Mouse (Mus musculus) limb, embryonic 15.5 days (tissue): ENCODE data around the gene Kdm2a. TPM values are rescaled to one million over a fixed set of nuclear protein-coding genes. Genes with fewer than 3 reads are reported as not detected.

Source experiments
- ATAC-seq: fragments of 200-750 bp; cut with Nextera tagmentation; 2 replicates; pipeline ENCODE4 v1.8.0; 2017; ENCODE audit warnings: low read depth, moderate TSS enrichment; ENCODE audit not compliant: insufficient number of reproducible peaks, low FRiP score, low TSS enrichment
- H3K27ac ChIP-seq: fragments of 300-500 bp; sonication (generic); 2 replicates; pipeline ENCODE4 v1.5.1; 2015; ENCODE audit warnings: moderate library complexity, mild to moderate bottlenecking, inconsistent platforms
- H3K27me3 ChIP-seq: fragments of 300-500 bp; sonication (generic); 2 replicates; pipeline ENCODE4 v1.6.1; 2015; ENCODE audit warnings: inconsistent platforms
- H3K36me3 ChIP-seq: fragments of 300-500 bp; sonication (generic); 2 replicates; pipeline ENCODE4 v1.6.1; 2015; ENCODE audit warnings: inconsistent platforms
- H3K4me1 ChIP-seq: fragments of 300-500 bp; sonication (generic); 2 replicates; pipeline ENCODE4 v1.6.1; 2015; ENCODE audit warnings: inconsistent platforms
- H3K4me2 ChIP-seq: fragments of 300-500 bp; sonication (generic); 2 replicates; pipeline ENCODE4 v1.6.1; 2015; ENCODE audit warnings: mild to moderate bottlenecking, inconsistent platforms
- H3K4me3 ChIP-seq: fragments of 300-500 bp; sonication (generic); 2 replicates; pipeline ENCODE4 v1.5.1; 2015; ENCODE audit warnings: mild to moderate bottlenecking, inconsistent platforms
- H3K9ac ChIP-seq: fragments of 300-500 bp; sonication (generic); 2 replicates; pipeline ENCODE4 v1.6.1; 2015; ENCODE audit warnings: inconsistent platforms
- H3K9me3 ChIP-seq: fragments of 300-500 bp; sonication (generic); 2 replicates; pipeline ENCODE4 v1.6.1; 2016; ENCODE audit warnings: inconsistent platforms
- WGBS: fragments of 180-500 bp; shearing (Covaris S2); methylation state at CpG from one replicate; pipeline ENCODE4 v1.1.7; 2015; 5-methylcytosine and 5-hydroxymethylcytosine counted together
- polyA plus RNA-seq: library from polyadenylated mRNA; unstranded; fragments of >200 nt; fragmentation: Nextera tagmentation; extraction: Ambion mirVana; gene quantifications from 2 replicates; pipeline ENCODE4 v1.2.1, GENCODE M21; 2015

The Kdm2a gene
- polyA plus RNA-seq: 40.9 and 41.2 TPM in 2 replicates

GRCm38 (mm10) chr19:4397798-4398629 is at the start of gene Kdm2a:
TSS of gene Kdm2a (minus strand) at chr19:4398285.
- 1% methylated on average over 80 of the region's 82 CpGs for WGBS
- H3K4me3 ChIP-seq: peak within 1 kb of the TSS; percentile 99
- H3K27me3 ChIP-seq: no peaks in the 10 kb centered on the region
- H3K9ac ChIP-seq: peak within 1 kb of the TSS; percentile 70
- H3K27ac ChIP-seq: peak within 1 kb of the TSS; percentile 94
- H3K9me3 ChIP-seq: no peaks in the 10 kb centered on the region
- no peak; the same call in none of the 2 replicates for ATAC-seq
- H3K36me3 ChIP-seq: no peaks in the 10 kb centered on the region
- H3K4me2 ChIP-seq: peak within 1 kb of the TSS; percentile 86
- H3K4me1 ChIP-seq: peaks cover 22% of the 10 kb centered on the region

- Histone ChIP-seq H3K36me3 (no peaks in the 10 kb centered on the region), H3K9ac (no peak overlapping the region), H3K9me3 (no peaks in the 10 kb centered on the region), H3K4me3 (no peak overlapping the region), H3K27ac (no peak overlapping the region), H3K27me3 (no peaks in the 10 kb centered on the region), H3K4me2 (no peak overlapping the region), H3K4me1 (peaks cover 4% of the 10 kb centered on the region; the same call in 1 of the 2 replicates)
- ATAC-seq: no peak
- 89% methylated on average over 9 of the region's 9 CpGs for WGBS
These were observed 49.4 kb upstream of the Kdm2a start for GRCm38 (mm10) chr19:4447445-4447844.

- H3K4me2 ChIP-seq: no peak overlapping the region
- no peak for ATAC-seq
- H3K27me3 ChIP-seq: no peaks in the 10 kb centered on the region
- no peaks in the 10 kb centered on the region for H3K9me3 ChIP-seq
- H3K27ac ChIP-seq: no peak overlapping the region
- H3K9ac ChIP-seq: no peak overlapping the region
- WGBS: 86% methylated on average over 8 of the region's 8 CpGs
- peaks cover 6% of the 10 kb centered on the region for H3K4me1 ChIP-seq
- H3K36me3 ChIP-seq: no peaks in the 10 kb centered on the region
- no peak overlapping the region for H3K4me3 ChIP-seq
These were observed 48.8 kb upstream of the Kdm2a start for GRCm38 (mm10) chr19:4446661-4447420.

- Histone ChIP-seq H3K9ac (no peak overlapping the region), H3K4me2 (no peak overlapping the region), H3K4me3 (no peak overlapping the region), H3K27ac (no peak overlapping the region), H3K27me3 (no peaks in the 10 kb centered on the region), H3K36me3 (no peaks in the 10 kb centered on the region), H3K9me3 (no peaks in the 10 kb centered on the region), H3K4me1 (peaks cover 43% of the 10 kb centered on the region)
- 8% methylated on average over 3 of the region's 3 CpGs for WGBS
- no peak for ATAC-seq
These were observed 44.3 kb upstream of the Kdm2a start for GRCm38 (mm10) chr19:4442408-4442807.

- H3K9me3 ChIP-seq: no peaks in the 10 kb centered on the region
- ATAC-seq: peak; percentile 57; the same call in 1 of the 2 replicates
- H3K9ac ChIP-seq: no peak overlapping the region
- 25% methylated on average over 10 of the region's 10 CpGs for WGBS
- H3K36me3 ChIP-seq: no peaks in the 10 kb centered on the region
- peaks cover 43% of the 10 kb centered on the region for H3K4me1 ChIP-seq
- peak overlapping the region; percentile 22; the same call in 1 of the 2 replicates for H3K27ac ChIP-seq
- H3K27me3 ChIP-seq: no peaks in the 10 kb centered on the region
- no peak overlapping the region for H3K4me2 ChIP-seq
- no peak overlapping the region for H3K4me3 ChIP-seq
These were observed 43.6 kb upstream of the Kdm2a start for GRCm38 (mm10) chr19:4441621-4442161.

- Histone ChIP-seq H3K27me3 (no peaks in the 10 kb centered on the region), H3K4me1 (peaks cover 43% of the 10 kb centered on the region), H3K27ac (peak overlapping the region; percentile 68), H3K9me3 (no peaks in the 10 kb centered on the region), H3K9ac (no peak overlapping the region), H3K36me3 (peaks cover 4% of the 10 kb centered on the region; the same call in 1 of the 2 replicates), H3K4me2 (peak overlapping the region; percentile 90; the same call in 1 of the 2 replicates), H3K4me3 (no peak overlapping the region)
- no peak for ATAC-seq
- WGBS: 26% methylated on average over 6 of the region's 6 CpGs
These were observed 43.1 kb upstream of the Kdm2a start for GRCm38 (mm10) chr19:4441090-4441591.

- peak overlapping the region; percentile 90 for H3K4me2 ChIP-seq
- WGBS: 10% methylated on average over 8 of the region's 8 CpGs
- H3K27ac ChIP-seq: peak overlapping the region; percentile 68
- no peaks in the 10 kb centered on the region for H3K27me3 ChIP-seq
- no peaks in the 10 kb centered on the region for H3K9me3 ChIP-seq
- peaks cover 13% of the 10 kb centered on the region for H3K36me3 ChIP-seq
- no peak overlapping the region for H3K9ac ChIP-seq
- ATAC-seq: no peak
- peaks cover 43% of the 10 kb centered on the region for H3K4me1 ChIP-seq
- H3K4me3 ChIP-seq: peak overlapping the region; percentile 76
These were observed 42.1 kb upstream of the Kdm2a start for GRCm38 (mm10) chr19:4440222-4440621.

GRCm38 (mm10) chr19:4439161-4439801 is 41.2 kb upstream of the Kdm2a start, which contains the start of gene Rhod:
TSS of gene Rhod (minus strand) at chr19:4439432.
- H3K4me2 ChIP-seq: peak within 1 kb of the TSS; percentile 90
- peak within 1 kb of the TSS; percentile 84 for H3K27ac ChIP-seq
- peak; percentile 49; the same call in 1 of the 2 replicates for ATAC-seq
- H3K36me3 ChIP-seq: peaks cover 13% of the 10 kb centered on the region
- H3K4me1 ChIP-seq: peaks cover 43% of the 10 kb centered on the region
- H3K4me3 ChIP-seq: peak within 1 kb of the TSS; percentile 76
- peak within 1 kb of the TSS; percentile 70 for H3K9ac ChIP-seq
- H3K27me3 ChIP-seq: no peaks in the 10 kb centered on the region
- WGBS: under 1% methylated on average over 50 of the region's 51 CpGs
- H3K9me3 ChIP-seq: no peaks in the 10 kb centered on the region

GRCm38 (mm10) chr19:4438791-4439160 is 40.7 kb upstream of the Kdm2a start:
- H3K4me1 ChIP-seq: peaks cover 43% of the 10 kb centered on the region
- peak overlapping the region; percentile 70 for H3K9ac ChIP-seq
- ATAC-seq: no peak
- peak overlapping the region; percentile 84 for H3K27ac ChIP-seq
- peak overlapping the region; percentile 76 for H3K4me3 ChIP-seq
- peak overlapping the region; percentile 90 for H3K4me2 ChIP-seq
- no peaks in the 10 kb centered on the region for H3K27me3 ChIP-seq
- H3K9me3 ChIP-seq: no peaks in the 10 kb centered on the region
- H3K36me3 ChIP-seq: peaks cover 13% of the 10 kb centered on the region
- WGBS: 4% methylated on average over 8 of the region's 8 CpGs

GRCm38 (mm10) chr19:4437886-4438285 is 39.8 kb upstream of the Kdm2a start:
- Histone ChIP-seq H3K36me3 (peaks cover 13% of the 10 kb centered on the region), H3K9me3 (no peaks in the 10 kb centered on the region), H3K27me3 (no peaks in the 10 kb centered on the region), H3K27ac (no peak overlapping the region), H3K4me1 (peaks cover 43% of the 10 kb centered on the region), H3K4me2 (peak overlapping the region; percentile 90; the same call in 1 of the 2 replicates), H3K4me3 (0 out of 2 replicates have a peak overlapping the region, but pooled peaks have one; percentile 76), H3K9ac (no peak overlapping the region)
- no peak for ATAC-seq
- WGBS: 66% methylated on average over 6 of the region's 6 CpGs

- Histone ChIP-seq H3K36me3 (peaks cover 22% of the 10 kb centered on the region), H3K9me3 (no peaks in the 10 kb centered on the region), H3K4me1 (peaks cover 33% of the 10 kb centered on the region), H3K27me3 (no peaks in the 10 kb centered on the region), H3K4me3 (no peak overlapping the region), H3K4me2 (no peak overlapping the region), H3K27ac (no peak overlapping the region), H3K9ac (no peak overlapping the region)
- ATAC-seq: no peak
- WGBS: 92% methylated on average over 3 of the region's 3 CpGs
These were observed 38.2 kb upstream of the Kdm2a start for GRCm38 (mm10) chr19:4436254-4436653.
